Mouse (Mus musculus) right cerebral cortex, adult 2 months (tissue): Measurements from ENCODE around the gene Ctsk.
"Not testable (repeated sequence)": the region's sequence is repeated elsewhere in the genome, so short reads cannot be mapped to it uniquely, and the experiment has no call there.

Source experiments
- DNase-seq, 2 experiments: peaks; one replicate each; pipeline ENCODE4 v3.0.0; 2021 to 2022; ENCODE audit warnings: low spot score in 2 of 2

Ctsk gene

DNA sequence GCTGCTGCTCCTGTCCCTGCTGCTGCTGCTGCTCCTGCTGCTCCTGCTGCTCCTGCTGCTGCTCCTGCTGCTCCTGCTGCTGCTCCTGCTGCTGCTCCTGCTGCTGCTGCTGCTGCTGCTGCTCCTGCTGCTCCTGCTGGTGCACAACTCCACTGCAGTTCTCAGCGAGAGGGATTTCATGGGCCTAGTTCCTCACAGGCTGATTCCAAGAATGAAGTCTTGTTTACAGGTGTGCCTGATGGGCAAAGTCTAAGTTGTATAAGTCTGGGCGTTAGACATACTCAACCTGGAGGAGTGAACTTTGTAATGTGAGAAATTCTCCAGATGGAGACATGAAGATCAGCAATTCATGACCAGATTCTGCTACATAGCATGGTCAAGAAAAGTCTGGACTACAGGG, 25.6 kb downstream of the Ctsk start:
- DNase-seq, result no peak

DNA sequence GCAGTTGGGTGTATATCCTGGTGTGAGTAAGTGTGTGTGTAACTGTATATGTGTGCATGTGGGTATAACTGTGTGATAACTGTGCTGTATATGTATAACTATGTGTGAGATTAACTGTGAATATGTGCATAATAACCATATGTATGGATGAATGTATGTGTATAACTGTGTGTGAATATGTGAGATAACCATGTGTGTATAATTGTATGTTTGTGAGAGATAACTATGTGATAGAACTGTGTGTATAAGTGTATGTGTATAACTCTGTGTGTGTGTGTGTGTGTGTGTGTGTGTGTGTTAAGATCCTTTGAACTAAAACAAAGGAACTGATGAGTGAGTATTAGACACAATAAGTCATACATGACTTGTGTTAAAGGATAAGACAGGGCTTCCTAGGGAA, 27.1 kb downstream of the Ctsk start:
- no peak for DNase-seq

DNA sequence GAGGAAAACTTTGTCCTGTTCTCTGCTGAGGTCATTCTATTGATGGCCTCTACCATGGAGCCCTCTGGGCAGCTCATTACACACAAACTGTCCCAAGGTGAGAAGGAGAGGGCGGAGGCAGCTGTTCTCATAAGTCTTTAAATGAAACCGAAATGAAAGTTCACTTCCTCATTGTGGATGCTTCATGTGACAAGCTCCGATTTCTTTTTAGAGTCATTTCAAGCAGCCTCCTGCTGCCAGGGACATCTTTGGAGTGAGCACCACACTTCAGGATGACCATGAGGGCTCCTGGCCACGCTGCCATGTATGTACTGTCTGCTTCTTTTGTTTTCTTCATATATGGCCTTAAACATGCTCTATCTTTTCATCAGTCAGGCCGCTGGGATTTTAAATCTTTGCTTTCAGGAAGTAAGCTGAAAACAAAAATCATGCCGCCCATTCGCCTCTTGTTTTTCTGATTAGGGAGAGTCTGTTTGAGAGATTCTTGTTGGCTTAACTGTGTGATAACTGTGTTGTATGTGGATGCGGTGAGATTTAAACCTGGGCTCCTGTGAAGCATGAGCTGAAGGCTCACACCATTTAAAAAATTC, 27.7 kb downstream of the Ctsk start, which contains the start of gene Ctss:
Gene Ctss (plus strand): TSS at position 165 of the 590 bp plus-strand sequence.
- DNase-seq, result no peak

DNA sequence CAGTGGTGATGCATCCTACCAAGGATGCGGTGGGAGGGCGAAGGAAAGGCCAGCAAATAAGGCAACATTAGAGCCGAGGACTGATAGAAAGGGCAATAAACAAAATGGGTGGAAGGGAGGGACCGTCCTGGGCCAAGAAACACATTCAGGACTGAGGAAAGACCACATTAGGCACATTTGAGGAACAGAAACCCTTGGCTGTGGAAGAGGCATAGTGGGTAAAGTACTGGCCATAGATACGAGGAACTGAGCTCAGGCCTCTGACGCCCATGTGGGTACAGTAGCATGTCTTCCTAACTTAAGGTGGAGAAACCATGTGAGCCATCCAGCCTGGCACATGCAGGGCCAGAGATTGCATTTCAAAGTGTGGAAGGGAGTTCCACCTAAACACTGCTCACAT, 30.8 kb downstream of the Ctsk start:
- DNase-seq, result no peak

DNA sequence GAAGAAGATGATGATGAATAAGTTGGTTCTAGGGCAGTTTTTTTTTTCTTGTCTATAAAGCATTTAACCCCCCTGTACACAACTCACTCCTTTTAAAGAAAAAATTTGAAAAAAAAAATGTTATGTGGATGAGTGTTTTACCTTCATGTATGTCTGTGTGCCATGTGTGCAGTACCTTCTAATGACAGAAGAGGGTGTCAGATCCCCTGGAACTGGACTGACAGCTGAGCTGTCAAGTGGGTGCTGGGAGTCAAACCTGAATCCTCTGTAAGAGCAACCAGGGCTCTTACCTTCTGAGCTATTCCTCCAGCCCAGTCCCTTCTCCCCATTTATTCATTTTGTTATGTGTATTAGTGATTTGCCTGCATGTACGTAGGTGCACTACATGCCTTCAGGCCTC, 32.0 kb downstream of the Ctsk start:
- no peak for DNase-seq

DNA sequence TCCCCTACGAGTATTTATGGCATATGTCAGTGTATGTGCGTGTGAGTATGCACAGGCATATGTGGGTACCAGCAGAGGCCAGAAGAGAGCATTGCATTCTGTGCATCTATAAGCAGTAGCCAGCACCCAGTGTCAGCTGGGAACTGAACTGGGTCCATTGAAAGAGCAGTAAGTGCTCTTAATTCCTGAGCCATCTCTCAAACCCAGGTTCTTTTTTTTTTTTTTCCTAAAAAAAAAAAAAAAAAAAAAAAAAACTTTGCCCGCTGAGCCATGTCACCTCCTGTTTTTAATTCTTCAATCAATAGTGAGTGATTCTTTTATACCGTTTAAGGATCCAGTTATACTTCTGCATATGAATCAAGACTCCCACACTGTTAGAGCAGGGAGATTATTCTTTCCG, 34.3 kb downstream of the Ctsk start:
- no peak for DNase-seq

DNA sequence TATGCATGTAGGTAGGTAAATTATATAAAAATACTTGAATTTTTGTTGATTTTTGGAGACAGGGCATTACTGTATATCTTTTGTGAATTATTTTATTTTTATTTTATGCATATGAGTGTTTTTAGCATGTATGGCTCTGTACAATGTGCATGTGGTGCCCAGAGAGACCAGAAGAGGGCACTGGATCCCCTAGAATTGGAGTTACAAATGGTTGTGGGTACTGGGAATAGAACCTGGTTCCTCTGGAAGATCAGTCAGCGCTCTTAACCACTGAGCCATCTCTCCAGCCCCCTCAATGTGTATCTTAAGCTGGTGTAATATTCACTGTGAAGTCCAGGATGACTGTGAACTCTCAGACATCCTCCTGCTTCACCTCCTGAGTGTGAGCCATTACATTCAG, 35.9 kb downstream of the Ctsk start:
- no peak for DNase-seq

DNA sequence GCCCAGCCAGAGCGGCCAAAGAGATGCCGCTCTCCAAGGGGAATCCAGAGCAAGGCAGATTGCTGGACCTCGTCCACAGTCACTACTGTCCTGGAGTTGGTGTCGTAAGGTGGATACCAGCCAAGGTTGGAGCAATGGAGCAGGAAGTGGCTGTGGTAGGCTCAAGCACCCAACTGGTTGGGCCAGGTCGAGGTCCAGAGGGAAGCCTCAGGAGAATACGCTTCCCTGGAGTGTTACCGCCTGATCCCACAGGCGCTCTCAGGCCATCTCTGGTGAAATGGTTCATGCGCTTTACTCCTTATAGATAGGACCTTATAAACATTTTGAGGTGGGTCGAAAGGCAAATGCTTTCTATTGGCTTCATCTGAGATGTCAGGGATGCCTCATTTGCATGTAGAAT, 39.9 kb downstream of the Ctsk start:
- no peak for DNase-seq

DNA sequence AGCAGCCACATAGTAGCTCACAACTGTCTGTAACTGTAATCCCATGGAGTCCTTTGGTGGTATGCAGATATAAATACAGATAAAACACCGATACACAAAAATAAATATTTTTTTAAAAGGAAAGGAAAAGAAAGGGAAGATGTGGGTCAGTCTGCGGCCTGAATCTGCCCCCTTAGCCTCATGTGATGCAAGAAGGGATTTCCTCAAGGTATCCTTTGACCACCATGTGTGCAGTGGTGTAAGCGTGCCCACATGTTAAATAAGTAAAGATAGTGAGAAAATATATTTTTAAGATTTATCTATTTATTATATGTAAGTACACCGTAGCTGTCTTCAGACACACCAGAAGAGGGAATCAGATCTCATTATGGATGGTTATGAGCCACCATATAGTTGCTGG, 40.8 kb downstream of the Ctsk start:
- no peak for DNase-seq

DNA sequence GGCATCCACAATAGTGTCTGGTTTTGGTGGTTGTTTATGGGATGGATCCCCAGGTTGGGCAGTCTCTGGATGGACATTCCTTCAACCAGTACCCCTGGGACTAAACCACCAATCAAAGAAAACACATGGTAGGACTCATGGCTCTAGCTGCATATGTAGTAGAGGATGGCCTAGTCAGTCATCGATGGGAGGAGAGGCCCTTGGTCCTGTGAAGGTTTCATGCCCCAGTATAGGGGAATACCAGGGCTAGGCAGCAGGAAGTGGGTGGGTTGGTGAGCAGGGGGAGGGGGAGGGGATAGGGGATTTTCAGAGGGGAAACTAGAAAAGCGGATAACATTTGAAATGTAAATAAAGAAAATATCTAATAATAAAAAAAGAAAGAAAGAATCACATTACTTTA, 42.1 kb downstream of the Ctsk start:
- not testable (repeated sequence) for DNase-seq

DNA sequence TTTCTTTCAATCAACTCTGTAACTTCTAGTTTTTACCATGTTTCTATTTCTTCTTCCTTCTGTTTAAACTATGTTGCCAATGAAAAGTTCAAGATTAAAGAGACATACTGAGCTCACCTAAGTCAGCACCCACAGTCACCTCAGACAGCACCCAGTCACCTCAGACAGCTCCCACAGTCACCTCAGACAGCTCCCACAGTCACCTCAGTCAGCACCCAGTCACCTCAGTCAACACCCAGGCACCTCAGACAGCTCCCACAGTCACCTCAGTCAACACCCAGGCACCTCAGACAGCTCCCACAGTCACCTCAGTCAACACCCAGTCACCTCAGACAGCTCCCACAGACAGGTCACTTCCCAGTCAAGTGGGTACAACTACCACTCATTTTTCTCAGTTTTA, 43.1 kb downstream of the Ctsk start:
- DNase-seq, result no peak

DNA sequence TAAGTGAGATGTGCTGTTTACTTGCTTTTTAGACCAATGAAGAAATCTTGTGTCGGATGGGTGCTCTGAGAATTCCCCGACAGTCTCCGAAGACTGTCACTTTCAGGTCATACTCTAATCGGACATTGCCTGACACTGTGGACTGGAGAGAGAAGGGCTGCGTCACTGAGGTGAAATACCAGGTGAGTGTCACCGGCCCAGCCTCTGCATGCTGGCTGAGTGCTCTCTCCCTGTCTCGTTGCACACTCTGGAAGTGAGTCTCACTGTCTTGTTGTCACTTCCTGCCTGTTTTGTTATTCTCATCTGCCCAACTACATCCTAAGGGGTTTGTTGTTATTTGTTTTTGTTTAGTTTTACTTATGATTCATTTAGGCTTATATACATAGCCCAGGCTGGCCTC, 43.9 kb downstream of the Ctsk start:
- no peak for DNase-seq

DNA sequence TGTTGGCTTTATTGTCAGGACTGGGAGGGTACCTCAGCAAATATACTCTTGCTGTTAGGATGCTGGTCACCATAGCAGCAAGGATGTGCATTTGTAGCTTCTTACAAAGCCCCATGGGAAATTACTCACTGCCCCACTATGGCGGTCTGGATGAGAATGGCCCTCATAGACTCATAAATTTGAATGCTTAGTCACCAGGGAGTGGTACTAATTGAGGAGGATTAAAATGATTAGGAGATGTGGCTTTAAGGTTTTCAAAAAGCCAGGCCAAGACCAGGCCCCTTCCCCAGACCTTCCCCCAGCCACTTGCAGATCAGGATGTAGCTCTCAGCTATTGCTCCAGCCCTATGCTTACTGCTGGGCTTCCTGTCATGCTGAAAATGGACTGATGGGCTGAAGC, 51.1 kb downstream of the Ctsk start:
- no peak for DNase-seq

DNA sequence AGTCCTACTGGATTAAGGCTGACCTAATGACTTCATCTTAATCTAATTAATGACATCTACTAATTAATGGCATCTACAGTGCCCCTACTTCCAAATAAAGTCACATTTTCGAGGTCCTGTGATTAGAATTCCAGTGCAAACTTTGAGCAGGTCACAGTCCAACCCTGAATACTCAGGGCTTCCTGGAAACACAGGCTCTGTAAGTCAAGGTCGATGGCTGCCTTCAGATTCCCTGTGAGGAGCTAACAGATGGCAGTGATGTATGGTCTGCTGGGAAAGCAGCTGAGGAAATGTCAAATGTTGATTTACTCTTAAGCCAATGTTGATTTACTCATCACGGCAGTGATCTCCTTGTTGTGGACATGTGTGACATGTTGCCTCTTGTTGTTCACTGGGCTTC, 54.9 kb downstream of the Ctsk start:
- DNase-seq, result no peak
